Mouse (Mus musculus): ENCODE measurements around the gene Gsx1.

The Gsx1 gene

DNA sequence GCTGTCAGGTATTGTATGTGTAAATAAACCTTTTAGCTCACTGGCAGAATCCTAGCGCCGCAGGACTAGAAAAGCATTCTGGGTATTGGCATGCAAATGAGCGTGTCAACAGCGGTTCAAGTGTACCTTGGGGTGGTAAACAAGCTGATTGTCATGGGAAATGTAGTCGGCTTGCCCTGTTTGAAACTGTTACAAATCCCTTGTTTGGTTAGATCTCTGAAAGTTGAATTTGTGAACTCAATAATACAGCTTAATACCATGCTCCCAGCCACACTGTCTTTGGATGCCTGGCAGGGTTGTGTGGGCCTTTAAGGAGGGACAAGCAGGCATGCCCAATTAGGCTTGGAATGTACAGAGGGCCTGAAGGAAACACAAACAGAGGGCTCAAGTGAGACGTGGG lies 16.4 kb downstream of the Gsx1 start:
- DNase-seq (ENCODE audit: low read depth, low spot score) = peak; percentile 59

DNA sequence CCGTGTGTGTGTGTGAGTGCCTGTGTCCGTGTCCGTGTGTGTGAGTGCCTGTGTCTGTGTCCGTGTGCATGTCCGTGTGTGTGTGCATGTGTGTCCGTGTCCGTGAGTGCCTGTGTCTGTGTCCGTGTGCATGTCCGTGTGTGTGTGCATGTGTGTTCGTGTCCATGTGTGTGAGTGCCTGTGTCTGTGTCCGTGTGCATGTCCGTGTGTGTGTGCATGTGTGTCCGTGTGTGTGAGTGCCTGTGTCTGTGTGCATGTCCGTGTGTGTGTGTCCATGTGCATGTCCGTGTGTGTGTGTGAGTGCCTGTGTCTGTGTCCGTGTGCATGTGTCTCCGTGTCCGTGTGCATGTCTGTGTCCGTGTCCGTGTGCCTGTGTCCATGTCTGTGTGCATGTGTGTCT lies 19.4 kb downstream of the Gsx1 start:
- no peak for DNase-seq (ENCODE audit: low read depth, low spot score)

DNA sequence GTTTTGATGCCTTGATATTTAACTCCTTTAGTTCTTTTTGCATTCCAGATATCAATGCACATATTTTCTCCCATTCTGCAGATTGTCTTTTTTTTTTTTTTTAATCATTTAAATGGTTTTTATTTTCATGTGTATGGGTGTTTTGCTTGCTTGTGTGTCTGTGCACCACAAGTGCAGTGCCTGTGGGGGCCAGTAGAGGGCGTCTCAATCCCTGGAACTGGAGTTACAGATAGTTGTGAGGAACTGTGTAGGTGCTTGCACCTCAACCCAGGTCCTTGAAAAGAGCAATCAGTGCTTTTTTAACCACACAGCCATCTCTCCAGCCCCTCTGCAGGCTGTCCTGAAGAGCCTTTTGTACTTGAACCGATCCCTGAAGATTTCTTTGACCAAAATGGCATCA lies 20.0 kb downstream of the Gsx1 start:
- DNase-seq (ENCODE audit: low read depth, low spot score) = peak; percentile 49

DNA sequence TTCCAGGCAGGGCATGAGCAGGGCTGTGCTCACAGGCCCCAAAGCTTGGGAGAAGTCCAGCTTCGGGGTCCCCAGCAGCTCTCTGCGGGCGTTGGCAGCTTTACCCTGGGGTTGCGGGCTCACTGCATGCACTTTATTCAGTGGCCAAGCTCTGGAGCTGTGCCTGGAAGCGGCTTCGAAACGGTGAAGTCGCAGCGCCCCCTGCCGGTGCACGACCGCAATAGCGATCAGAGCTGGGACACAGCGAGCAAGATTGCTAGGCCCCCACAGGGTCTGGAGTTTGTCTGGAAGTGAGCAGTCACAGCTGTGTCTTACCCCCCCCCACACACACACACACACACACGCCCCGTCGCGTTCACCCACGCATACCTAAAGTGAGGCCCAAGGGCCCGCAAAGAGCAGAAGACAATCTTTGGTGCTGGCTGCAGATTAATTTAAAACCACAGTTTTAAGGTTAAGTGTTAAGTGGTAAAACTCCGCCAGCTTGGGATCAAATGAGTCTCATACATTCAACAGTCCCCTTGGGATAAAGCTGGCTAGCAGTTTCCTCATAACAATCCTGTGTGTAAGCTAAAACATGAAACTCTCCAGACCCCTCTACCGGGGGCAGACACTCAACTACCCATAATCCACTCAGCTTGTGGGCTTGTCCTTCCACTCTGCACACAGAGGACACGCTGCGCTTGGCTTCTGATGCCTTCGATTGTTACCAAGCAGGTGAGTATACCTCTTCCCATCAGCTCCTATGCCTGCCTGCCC lies 39.0 kb downstream of the Gsx1 start:
- DNase-seq (ENCODE audit: low read depth, low spot score) = peak; percentile 80

DNA sequence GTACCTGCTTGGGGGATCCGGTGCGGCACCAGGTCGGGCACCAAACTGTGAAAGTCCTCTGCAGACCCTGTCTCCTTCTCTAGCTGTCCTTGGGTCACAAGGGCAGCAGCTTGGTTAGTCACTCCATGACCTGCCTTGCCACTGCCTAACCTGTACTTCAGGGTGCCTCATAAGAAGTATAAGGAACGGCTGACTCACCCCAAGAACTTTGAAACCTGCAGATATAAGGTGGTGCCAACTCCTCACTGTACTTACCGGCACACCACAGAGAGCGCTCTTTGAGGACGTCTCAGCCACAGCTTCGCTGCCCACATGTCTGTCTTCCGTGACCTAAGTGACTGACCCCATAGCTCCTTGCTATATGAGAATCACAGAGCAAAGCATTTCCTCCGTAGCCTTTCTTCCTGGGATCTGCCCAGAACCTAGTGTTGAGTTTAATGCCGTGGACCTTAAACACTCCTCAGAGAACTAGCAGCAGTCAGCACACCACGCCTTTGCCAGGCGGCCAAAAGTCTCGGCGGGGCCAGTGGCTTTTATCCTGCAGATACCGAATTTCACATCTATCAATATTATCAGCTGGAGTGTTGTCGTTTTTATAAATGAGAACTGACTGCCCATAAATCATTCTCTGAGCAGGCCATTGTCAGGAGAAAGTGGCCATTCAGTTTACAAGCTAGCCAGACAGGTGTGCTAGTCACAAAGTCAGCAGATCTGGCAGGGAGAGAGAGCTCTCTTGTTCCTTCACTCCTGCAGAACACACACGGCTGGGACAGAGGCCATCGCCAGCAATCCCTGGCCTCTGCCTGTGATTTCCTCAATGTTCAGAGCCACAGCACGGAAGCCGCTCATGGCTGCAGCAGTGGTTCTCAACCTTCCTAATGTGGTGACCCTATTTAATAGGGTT lies 47.2 kb downstream of the Gsx1 start:
- no peak for DNase-seq (ENCODE audit: low read depth, low spot score)
